27 mouse cellular contexts compared by ENCODE assay signal in genomic region chr14:85861371-85861951, GRCm38 (mm10).
"Had no signal": no experiment of that assay in that cellular context is flagged by ENCODE, and none has a peak within 500 bp of the region (broad histone marks: within the 10 kb centered on the region; RNA-seq: fewer than 3 reads in every experiment).

No protein-coding gene starts in this region.

- H3K4me2 ChIP-seq: heart, embryonic 11.5 days; heart, embryonic 13.5 days; heart, embryonic 15.5 days; hindbrain, embryonic 13.5 days; hindbrain, embryonic 15.5 days; kidney, embryonic 15.5 days; limb, embryonic 12.5 days; liver, embryonic 11.5 days had no signal

- H3K4me3 ChIP-seq: heart, adult 2 months; heart, embryonic 13.5 days; heart, embryonic 15.5 days; hindbrain, embryonic 13.5 days; hindbrain, embryonic 15.5 days; kidney, embryonic 15.5 days; left cerebral cortex, adult 2 months; limb, embryonic 10.5 days; limb, embryonic 12.5 days had no signal

- DNase-seq: gastrocnemius, postnatal 14 days; gastrocnemius, postnatal 36 days; heart, adult 11 months; heart, adult 2 months; heart, postnatal 14 days; heart, postnatal 36 days; kidney, adult 11 months; kidney, adult 2 months; kidney, adult 9 months; kidney, postnatal 14 days; kidney, postnatal 36 days; layer of hippocampus, adult 9-11 months; layer of hippocampus, postnatal 36 days; liver had no signal

- ATAC-seq: hindbrain, postnatal 0 days; intestine, embryonic 16.5 days had no signal

- H3K27ac ChIP-seq: heart, adult 2 months; heart, embryonic 13.5 days; heart, embryonic 15.5 days; hindbrain, embryonic 13.5 days; hindbrain, embryonic 15.5 days; hindbrain, postnatal 0 days; kidney, embryonic 15.5 days; kidney, postnatal 0 days; left cerebral cortex, adult 2 months; limb, embryonic 10.5 days; limb, embryonic 12.5 days had no signal

- H3K27me3 ChIP-seq: heart, embryonic 13.5 days; heart, embryonic 15.5 days; hindbrain, embryonic 13.5 days; hindbrain, embryonic 15.5 days; kidney, embryonic 15.5 days; limb, embryonic 12.5 days had no signal

- H3K4me1 ChIP-seq: heart, embryonic 13.5 days; heart, embryonic 15.5 days; hindbrain, embryonic 13.5 days; hindbrain, embryonic 15.5 days; kidney, embryonic 15.5 days; limb, embryonic 10.5 days; limb, embryonic 12.5 days had no signal

- H3K9ac ChIP-seq: heart, embryonic 13.5 days; heart, embryonic 15.5 days; hindbrain, embryonic 13.5 days; hindbrain, embryonic 15.5 days; kidney, embryonic 15.5 days; limb, embryonic 12.5 days had no signal

- H3K9me3 ChIP-seq: heart, embryonic 13.5 days; heart, embryonic 15.5 days; hindbrain, embryonic 13.5 days; hindbrain, embryonic 15.5 days; kidney, embryonic 15.5 days; limb, embryonic 10.5 days; limb, embryonic 12.5 days had no signal

- H3K36me3 ChIP-seq: heart, embryonic 13.5 days; heart, embryonic 15.5 days; hindbrain, embryonic 13.5 days; hindbrain, embryonic 15.5 days; kidney, embryonic 15.5 days; limb, embryonic 10.5 days; limb, embryonic 12.5 days had no signal
